Mouse (Mus musculus): ENCODE data around the gene Tmem176a. TPM values are rescaled to one million over a fixed set of nuclear protein-coding genes. Genes with fewer than 3 reads are reported as not detected.

Gene Tmem176a
- polyA plus RNA-seq, 1 experiment: not detected

- TF ChIP-seq GATA1 (IDR thresholded peaks at IDR 0.05; ENCODE audit: low read length): no peak
Observed at GRCm38 (mm10) chr6:48836146-48836545, 4.6 kb upstream of the Tmem176a start.

- TF ChIP-seq GATA1 (IDR thresholded peaks at IDR 0.05; ENCODE audit: low read length): no peak
Observed at GRCm38 (mm10) chr6:48837516-48837915, 3.2 kb upstream of the Tmem176a start.

GRCm38 (mm10) chr6:48838321-48839080, 2.2 kb upstream of the Tmem176a start:
- TF ChIP-seq GATA1 (IDR thresholded peaks at IDR 0.05; ENCODE audit: low read length): no peak

- TF ChIP-seq GATA1 (IDR thresholded peaks at IDR 0.05; ENCODE audit: low read length): no peak
Observed at GRCm38 (mm10) chr6:48840973-48841625, 380 bp downstream of the Tmem176a start, which contains the start of gene Tmem176b. TSS of gene Tmem176b (minus strand) at chr6:48841496.

- TF ChIP-seq GATA1 (IDR thresholded peaks at IDR 0.05; ENCODE audit: low read length): no peak
Observed at GRCm38 (mm10) chr6:48842111-48842842, 1.6 kb downstream of the Tmem176a start.

GRCm38 (mm10) chr6:48845086-48845485, 4.4 kb downstream of the Tmem176a start:
- TF ChIP-seq GATA1 (IDR thresholded peaks at IDR 0.05; ENCODE audit: low read length): no peak

- no peak for TF ChIP-seq GATA1 (IDR thresholded peaks at IDR 0.05; ENCODE audit: low read length)
Observed at GRCm38 (mm10) chr6:48851820-48852491, 11.2 kb downstream of the Tmem176a start.

- no peak for TF ChIP-seq GATA1 (IDR thresholded peaks at IDR 0.05; ENCODE audit: low read length)
Observed at GRCm38 (mm10) chr6:48854155-48854554, 13.4 kb downstream of the Tmem176a start.

- no peak for TF ChIP-seq GATA1 (IDR thresholded peaks at IDR 0.05; ENCODE audit: low read length)
Observed at GRCm38 (mm10) chr6:48857613-48858302, 17.0 kb downstream of the Tmem176a start.

GRCm38 (mm10) chr6:48860130-48860815, 19.6 kb downstream of the Tmem176a start:
- TF ChIP-seq GATA1 (IDR thresholded peaks at IDR 0.05; ENCODE audit: low read length): no peak

- TF ChIP-seq GATA1 (IDR thresholded peaks at IDR 0.05; ENCODE audit: low read length): no peak
Observed at GRCm38 (mm10) chr6:48860851-48861250, 20.1 kb downstream of the Tmem176a start.

- TF ChIP-seq GATA1 (IDR thresholded peaks at IDR 0.05; ENCODE audit: low read length): no peak
Observed at GRCm38 (mm10) chr6:48861616-48862280, 21.0 kb downstream of the Tmem176a start.

- TF ChIP-seq GATA1 (IDR thresholded peaks at IDR 0.05; ENCODE audit: low read length): no peak
Observed at GRCm38 (mm10) chr6:48862816-48863215, 22.1 kb downstream of the Tmem176a start.

- no peak for TF ChIP-seq GATA1 (IDR thresholded peaks at IDR 0.05; ENCODE audit: low read length)
Observed at GRCm38 (mm10) chr6:48863488-48863887, 22.8 kb downstream of the Tmem176a start.
